Mouse (Mus musculus): ENCODE data around the gene Strn3. TPM values are rescaled to one million over a fixed set of nuclear protein-coding genes. Genes with fewer than 3 reads are reported as not detected.
A peak's percentile ranks its signal among the peaks of the same experiment; 100 is the strongest.

Gene Strn3
- 57.7 and 60.1 TPM in 2 replicates for polyA plus RNA-seq (2014; fragmentation: Nextera tagmentation; extraction: Ambion mirVana)

DNA sequence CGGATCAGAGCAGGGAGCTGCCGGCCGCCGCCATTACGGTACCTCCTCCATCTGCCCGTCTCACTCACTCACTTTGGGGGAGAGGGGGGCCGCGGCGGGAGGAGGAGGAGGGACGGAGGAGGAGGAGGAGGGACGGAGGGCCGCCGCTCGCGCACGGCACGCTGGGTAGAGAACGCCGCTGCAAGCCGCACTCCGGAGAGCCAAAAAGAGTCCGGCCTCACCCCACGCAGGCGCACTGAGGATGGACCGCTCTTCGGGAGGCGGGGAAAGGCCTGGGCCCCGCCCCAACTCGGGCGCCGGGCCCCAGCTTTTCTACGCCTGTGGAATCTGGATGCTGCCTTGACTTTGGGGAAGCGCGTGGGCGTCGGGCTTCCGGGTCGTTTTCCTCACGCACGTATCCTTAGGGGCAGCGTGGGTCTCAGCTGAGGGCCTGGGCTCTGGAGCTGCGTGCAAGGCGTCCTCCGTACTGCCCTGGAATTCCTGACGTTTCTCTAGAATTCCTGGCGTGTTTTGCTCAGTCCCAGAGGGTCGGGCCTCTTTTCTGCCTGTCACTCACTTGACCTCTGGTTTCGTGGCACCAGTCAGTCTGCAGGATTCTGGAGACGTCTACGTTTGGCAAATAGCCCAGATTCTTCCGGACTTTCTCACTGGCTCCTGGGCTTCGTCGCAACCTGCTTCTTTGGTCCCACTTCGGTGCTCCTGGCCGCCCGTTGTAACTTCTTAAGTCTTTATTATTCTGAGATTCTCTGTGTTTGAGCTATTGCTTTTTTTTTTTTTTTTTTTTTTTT lies at the start of gene Strn3:
Gene Strn3 (minus strand): TSS at position 53 of the 788 bp plus-strand sequence.
- WGBS = under 1% methylated on average over 45 of the region's 56 CpGs
- ATAC-seq (ENCODE audit: insufficient read depth, low FRiP score, low TSS enrichment) = peak; percentile 93
- H3K27me3 ChIP-seq (ENCODE audit: control insufficient read depth, insufficient read depth, low read length) = no peaks in the 10 kb centered on the region
- H3K4me3 ChIP-seq (ENCODE audit: low read depth, low read length) = peak within 1 kb of the TSS; percentile 98
- peak within 1 kb of the TSS; percentile 99 for H3K9ac ChIP-seq (ENCODE audit: low read length)
- peak; percentile 98 for DNase-seq (ENCODE audit: low spot score)
- peak within 1 kb of the TSS; percentile 78 for H3K4me2 ChIP-seq (ENCODE audit: low read depth)
- no peaks in the 10 kb centered on the region; the same call in 1 of the 2 replicates for H3K4me1 ChIP-seq (ENCODE audit: control insufficient read depth, insufficient read depth, low read length)
- no peaks in the 10 kb centered on the region for H3K9me3 ChIP-seq (ENCODE audit: control insufficient read depth, low read length)
- no peaks in the 10 kb centered on the region for H3K36me3 ChIP-seq (ENCODE audit: control insufficient read depth, insufficient read depth, low read length)
- peak within 1 kb of the TSS; percentile 100 for H3K27ac ChIP-seq (ENCODE audit: low read depth, low read length)

DNA sequence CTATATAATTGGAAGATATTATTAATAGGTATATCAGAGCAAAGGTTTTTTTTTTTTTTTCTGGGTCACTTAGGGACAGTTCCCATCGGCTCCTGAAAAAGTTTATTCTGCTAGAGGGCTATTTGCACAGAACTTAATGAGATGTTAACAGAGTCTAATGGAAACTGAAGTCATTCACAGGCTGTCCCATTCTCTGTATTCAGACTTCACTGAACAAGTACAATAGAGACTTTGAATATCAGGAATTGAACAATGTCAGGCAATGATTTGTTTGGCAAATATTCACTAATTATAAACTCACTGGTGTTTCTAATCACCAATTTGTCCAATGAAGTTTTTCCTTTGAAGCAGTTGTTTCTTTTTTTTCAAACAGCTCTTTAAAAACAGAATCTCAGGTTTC lies 45.1 kb upstream of the Strn3 start:
- Histone ChIP-seq H3K36me3 (ENCODE audit: control insufficient read depth, insufficient read depth, low read length) (no peaks in the 10 kb centered on the region), H3K9ac (ENCODE audit: low read length) (no peak overlapping the region), H3K27ac (ENCODE audit: low read depth, low read length) (no peak overlapping the region), H3K4me1 (ENCODE audit: control insufficient read depth, insufficient read depth, low read length) (no peaks in the 10 kb centered on the region), H3K4me2 (ENCODE audit: low read depth) (no peak overlapping the region), H3K27me3 (ENCODE audit: control insufficient read depth, insufficient read depth, low read length) (no peaks in the 10 kb centered on the region), H3K4me3 (ENCODE audit: low read depth, low read length) (no peak overlapping the region), H3K9me3 (ENCODE audit: control insufficient read depth, low read length) (no peaks in the 10 kb centered on the region)
- no peak for DNase-seq (ENCODE audit: low spot score)
- no peak for ATAC-seq (ENCODE audit: insufficient read depth, low FRiP score, low TSS enrichment)
- WGBS = 43% methylated on average over 1 of the region's 1 CpGs

DNA sequence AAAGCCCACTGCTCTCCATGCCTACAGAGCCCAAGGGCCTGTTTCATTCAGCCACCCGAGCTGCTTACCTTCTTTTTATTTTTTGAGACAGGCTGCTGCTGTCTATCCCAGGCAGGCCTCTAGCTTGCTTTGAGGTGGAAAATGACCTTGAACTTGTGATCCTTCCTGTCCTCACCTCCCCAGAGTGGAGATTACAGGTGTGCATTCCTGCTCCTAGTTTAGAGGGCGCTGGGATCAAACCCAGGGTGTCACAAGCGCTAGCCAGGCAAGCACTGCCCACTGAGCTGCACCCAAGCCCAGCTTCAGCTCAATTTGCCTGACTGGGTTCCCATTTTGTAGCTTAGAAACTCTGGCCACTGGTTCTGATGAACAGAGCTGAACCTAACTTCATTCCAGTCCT lies 44.7 kb upstream of the Strn3 start:
- Histone ChIP-seq H3K4me2 (ENCODE audit: low read depth) (no peak overlapping the region), H3K9ac (ENCODE audit: low read length) (no peak overlapping the region), H3K27me3 (ENCODE audit: control insufficient read depth, insufficient read depth, low read length) (no peaks in the 10 kb centered on the region), H3K27ac (ENCODE audit: low read depth, low read length) (no peak overlapping the region), H3K9me3 (ENCODE audit: control insufficient read depth, low read length) (no peaks in the 10 kb centered on the region), H3K4me1 (ENCODE audit: control insufficient read depth, insufficient read depth, low read length) (no peaks in the 10 kb centered on the region), H3K36me3 (ENCODE audit: control insufficient read depth, insufficient read depth, low read length) (no peaks in the 10 kb centered on the region), H3K4me3 (ENCODE audit: low read depth, low read length) (no peak overlapping the region)
- DNase-seq (ENCODE audit: low spot score) = no peak
- WGBS = 77% methylated on average over 3 of the region's 3 CpGs
- no peak for ATAC-seq (ENCODE audit: insufficient read depth, low FRiP score, low TSS enrichment)

DNA sequence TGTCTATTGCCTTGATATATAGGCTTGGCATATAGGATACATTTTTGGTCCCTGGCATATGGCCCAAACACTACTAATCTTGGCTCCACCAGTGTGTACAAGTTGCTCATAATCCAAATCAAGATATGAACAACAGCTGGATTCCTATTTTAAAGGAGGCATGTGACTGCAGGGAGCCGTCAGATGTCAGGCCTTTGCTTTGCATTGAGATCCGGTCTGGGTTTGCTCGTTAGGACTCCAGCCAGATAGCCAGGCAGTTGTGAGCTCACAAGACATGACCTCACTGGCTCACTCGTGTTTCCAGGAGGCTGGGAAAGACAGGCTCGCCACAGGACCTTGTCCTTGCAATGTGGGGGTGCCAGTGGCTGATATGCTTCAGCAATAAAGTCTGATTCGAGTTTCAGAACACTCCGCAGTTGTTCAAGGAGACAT lies 44.2 kb upstream of the Strn3 start:
- WGBS = 75% methylated on average over 7 of the region's 7 CpGs
- Histone ChIP-seq H3K9ac (ENCODE audit: low read length) (no peak overlapping the region), H3K27me3 (ENCODE audit: control insufficient read depth, insufficient read depth, low read length) (no peaks in the 10 kb centered on the region), H3K4me1 (ENCODE audit: control insufficient read depth, insufficient read depth, low read length) (no peaks in the 10 kb centered on the region), H3K27ac (ENCODE audit: low read depth, low read length) (no peak overlapping the region), H3K4me2 (ENCODE audit: low read depth) (no peak overlapping the region), H3K4me3 (ENCODE audit: low read depth, low read length) (no peak overlapping the region), H3K9me3 (ENCODE audit: control insufficient read depth, low read length) (no peaks in the 10 kb centered on the region), H3K36me3 (ENCODE audit: control insufficient read depth, insufficient read depth, low read length) (no peaks in the 10 kb centered on the region)
- ATAC-seq (ENCODE audit: insufficient read depth, low FRiP score, low TSS enrichment) = no peak
- no peak for DNase-seq (ENCODE audit: low spot score)

DNA sequence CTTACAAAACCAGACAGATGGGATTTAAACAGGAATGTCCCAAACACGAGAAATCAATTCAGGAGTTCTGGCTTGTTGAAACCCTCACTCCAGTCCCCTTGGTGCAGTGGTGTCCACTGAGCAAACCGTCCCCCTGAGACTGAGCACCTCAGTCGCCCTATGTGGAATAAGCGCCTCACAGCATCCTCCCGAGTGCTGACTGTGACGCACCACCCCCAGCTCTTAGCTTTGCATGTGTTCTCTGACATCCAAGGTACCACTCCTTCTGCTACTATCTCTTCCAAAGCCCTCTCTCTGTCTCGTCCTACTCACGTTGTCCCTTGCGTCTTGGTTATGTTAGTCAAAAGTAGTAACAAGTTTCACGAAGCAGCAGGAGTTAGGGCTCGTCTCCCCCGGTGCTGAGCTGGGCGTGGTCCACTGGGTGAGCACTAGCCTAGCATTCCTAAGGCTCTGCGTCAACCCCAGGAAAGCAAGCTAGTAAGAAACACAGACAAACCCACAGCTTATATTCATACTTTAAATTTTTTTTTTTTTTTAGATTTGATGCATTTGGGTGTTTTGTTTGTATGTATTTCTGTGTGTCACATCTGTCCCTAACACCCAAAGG lies 43.0 kb upstream of the Strn3 start:
- Histone ChIP-seq H3K9ac (ENCODE audit: low read length) (no peak overlapping the region), H3K27ac (ENCODE audit: low read depth, low read length) (no peak overlapping the region), H3K4me1 (ENCODE audit: control insufficient read depth, insufficient read depth, low read length) (no peaks in the 10 kb centered on the region), H3K4me2 (ENCODE audit: low read depth) (no peak overlapping the region), H3K27me3 (ENCODE audit: control insufficient read depth, insufficient read depth, low read length) (no peaks in the 10 kb centered on the region), H3K9me3 (ENCODE audit: control insufficient read depth, low read length) (no peaks in the 10 kb centered on the region), H3K36me3 (ENCODE audit: control insufficient read depth, insufficient read depth, low read length) (no peaks in the 10 kb centered on the region), H3K4me3 (ENCODE audit: low read depth, low read length) (no peak overlapping the region)
- ATAC-seq (ENCODE audit: insufficient read depth, low FRiP score, low TSS enrichment) (no peak), DNase-seq (ENCODE audit: low spot score) (no peak)
- 81% methylated on average over 14 of the region's 14 CpGs for WGBS

DNA sequence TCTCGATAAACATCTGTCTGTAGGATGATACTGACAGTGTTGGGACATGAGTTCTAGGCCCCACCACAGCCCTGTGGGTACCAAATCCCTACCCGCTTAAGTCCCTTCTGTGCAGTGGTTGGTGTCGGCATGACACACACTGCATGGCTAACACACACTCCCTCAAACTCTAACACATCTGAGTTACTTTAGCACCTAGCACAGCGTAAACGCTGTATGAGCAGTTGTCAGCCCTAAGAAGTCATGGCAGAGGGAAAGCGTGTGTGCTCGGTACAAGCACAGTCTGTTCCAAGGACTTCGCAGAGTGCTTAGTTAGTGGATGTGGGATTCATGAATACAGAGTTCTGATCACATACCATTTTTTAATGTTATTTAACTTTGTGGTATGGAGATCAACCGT lies 38.1 kb upstream of the Strn3 start:
- Histone ChIP-seq H3K27me3 (ENCODE audit: control insufficient read depth, insufficient read depth, low read length) (no peaks in the 10 kb centered on the region), H3K9me3 (ENCODE audit: control insufficient read depth, low read length) (no peaks in the 10 kb centered on the region), H3K27ac (ENCODE audit: low read depth, low read length) (no peak overlapping the region), H3K9ac (ENCODE audit: low read length) (no peak overlapping the region), H3K4me3 (ENCODE audit: low read depth, low read length) (no peak overlapping the region), H3K36me3 (ENCODE audit: control insufficient read depth, insufficient read depth, low read length) (no peaks in the 10 kb centered on the region), H3K4me2 (ENCODE audit: low read depth) (no peak overlapping the region), H3K4me1 (ENCODE audit: control insufficient read depth, insufficient read depth, low read length) (no peaks in the 10 kb centered on the region)
- DNase-seq (ENCODE audit: low spot score) = no peak
- 95% methylated on average over 9 of the region's 9 CpGs for WGBS
- ATAC-seq (ENCODE audit: insufficient read depth, low FRiP score, low TSS enrichment) = no peak

DNA sequence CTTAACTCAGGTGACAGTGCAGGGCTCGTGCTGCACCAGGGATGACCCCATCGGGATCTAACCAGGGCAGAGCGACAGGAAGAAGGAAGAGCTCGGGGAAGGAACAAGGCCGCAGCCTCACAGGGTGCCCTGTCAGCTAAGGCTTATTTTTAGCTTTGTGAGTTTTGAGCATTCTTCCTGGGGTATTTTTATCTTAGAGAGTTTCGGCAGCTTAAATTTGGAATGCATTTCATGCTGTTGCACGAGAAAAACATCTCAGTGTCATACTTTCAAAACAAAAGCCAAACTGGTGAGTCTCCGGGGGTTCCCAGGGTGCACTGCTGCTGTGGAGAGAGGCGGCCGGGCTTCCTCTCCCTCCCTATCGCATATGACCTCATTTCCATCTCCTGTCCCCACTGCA lies 37.4 kb upstream of the Strn3 start:
- Histone ChIP-seq H3K4me1 (ENCODE audit: control insufficient read depth, insufficient read depth, low read length) (no peaks in the 10 kb centered on the region), H3K27ac (ENCODE audit: low read depth, low read length) (no peak overlapping the region), H3K4me2 (ENCODE audit: low read depth) (no peak overlapping the region), H3K9ac (ENCODE audit: low read length) (no peak overlapping the region), H3K4me3 (ENCODE audit: low read depth, low read length) (no peak overlapping the region), H3K27me3 (ENCODE audit: control insufficient read depth, insufficient read depth, low read length) (no peaks in the 10 kb centered on the region), H3K9me3 (ENCODE audit: control insufficient read depth, low read length) (no peaks in the 10 kb centered on the region), H3K36me3 (ENCODE audit: control insufficient read depth, insufficient read depth, low read length) (no peaks in the 10 kb centered on the region)
- DNase-seq (ENCODE audit: low spot score) (no peak), ATAC-seq (ENCODE audit: insufficient read depth, low FRiP score, low TSS enrichment) (no peak)
- 81% methylated on average over 11 of the region's 11 CpGs for WGBS

DNA sequence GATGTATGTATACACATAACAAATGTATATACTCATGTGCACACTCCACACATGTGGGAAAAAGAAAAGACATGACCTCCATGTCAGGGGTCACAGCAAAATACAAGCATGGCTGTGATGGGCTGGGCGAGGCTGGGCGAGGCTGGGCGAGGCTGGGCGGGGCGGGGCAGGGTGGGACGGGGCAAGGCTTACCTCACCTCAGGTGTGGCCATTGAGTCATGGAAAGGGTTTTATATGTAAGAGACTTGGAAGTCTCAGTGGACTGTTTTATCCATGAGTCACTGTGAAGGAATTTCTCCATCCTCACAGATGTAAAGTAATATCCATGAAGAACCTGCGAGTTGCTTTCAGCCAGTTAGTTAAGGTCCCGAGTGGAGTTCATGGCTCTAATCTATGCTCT lies 30.1 kb upstream of the Strn3 start:
- Histone ChIP-seq H3K36me3 (ENCODE audit: control insufficient read depth, insufficient read depth, low read length) (no peaks in the 10 kb centered on the region), H3K4me2 (ENCODE audit: low read depth) (no peak overlapping the region), H3K4me1 (ENCODE audit: control insufficient read depth, insufficient read depth, low read length) (no peaks in the 10 kb centered on the region), H3K4me3 (ENCODE audit: low read depth, low read length) (no peak overlapping the region), H3K9me3 (ENCODE audit: control insufficient read depth, low read length) (no peaks in the 10 kb centered on the region), H3K27ac (ENCODE audit: low read depth, low read length) (no peak overlapping the region), H3K9ac (ENCODE audit: low read length) (no peak overlapping the region), H3K27me3 (ENCODE audit: control insufficient read depth, insufficient read depth, low read length) (no peaks in the 10 kb centered on the region)
- 93% methylated on average over 8 of the region's 8 CpGs for WGBS
- no peak for DNase-seq (ENCODE audit: low spot score)
- no peak for ATAC-seq (ENCODE audit: insufficient read depth, low FRiP score, low TSS enrichment)

DNA sequence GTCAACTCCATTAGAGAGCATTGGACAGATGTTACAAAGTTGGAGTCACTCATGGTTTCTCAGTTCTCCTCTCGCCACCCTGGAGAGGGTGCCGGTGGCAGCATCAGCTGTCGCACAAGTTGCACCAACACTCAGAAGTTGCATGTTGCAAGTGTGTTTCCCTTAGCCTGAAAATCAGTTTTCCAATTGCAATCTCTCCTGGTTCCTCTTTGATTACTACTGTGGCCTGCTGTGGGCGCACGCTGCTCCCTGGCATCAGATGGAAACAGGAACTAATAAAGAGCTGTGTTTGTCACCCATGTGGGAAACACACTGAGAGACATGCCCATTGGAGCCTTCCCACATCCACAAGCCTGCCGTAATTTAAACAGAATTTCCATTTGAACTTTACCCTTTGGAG lies 26.9 kb upstream of the Strn3 start:
- no peaks in the 10 kb centered on the region for H3K27me3 ChIP-seq (ENCODE audit: control insufficient read depth, insufficient read depth, low read length)
- H3K4me1 ChIP-seq (ENCODE audit: control insufficient read depth, insufficient read depth, low read length) = no peaks in the 10 kb centered on the region
- H3K27ac ChIP-seq (ENCODE audit: low read depth, low read length) = no peak overlapping the region
- no peak for DNase-seq (ENCODE audit: low spot score)
- WGBS = 95% methylated on average over 6 of the region's 6 CpGs
- H3K9ac ChIP-seq (ENCODE audit: low read length) = no peak overlapping the region
- H3K4me3 ChIP-seq (ENCODE audit: low read depth, low read length) = no peak overlapping the region
- H3K9me3 ChIP-seq (ENCODE audit: control insufficient read depth, low read length) = no peaks in the 10 kb centered on the region
- H3K4me2 ChIP-seq (ENCODE audit: low read depth) = no peak overlapping the region
- H3K36me3 ChIP-seq (ENCODE audit: control insufficient read depth, insufficient read depth, low read length) = no peaks in the 10 kb centered on the region
- ATAC-seq (ENCODE audit: insufficient read depth, low FRiP score, low TSS enrichment) = no peak

Data from neural tube, embryonic 11.5 days (tissue).